Mouse (Mus musculus) liver, embryonic 16.5 days (tissue): ENCODE data around the gene Naalad2. TPM values are rescaled to one million over a fixed set of nuclear protein-coding genes. Genes with fewer than 3 reads are reported as not detected.
"Not testable (repeated sequence)": the region's sequence is repeated elsewhere in the genome, so short reads cannot be mapped to it uniquely, and the experiment has no call there.

Source experiments
- ATAC-seq: fragments of 200-750 bp; cut with Nextera tagmentation; 2 replicates; pipeline ENCODE4 v1.8.0; 2017; ENCODE audit warnings: low read depth, mild to moderate bottlenecking, moderate number of reproducible peaks, moderate library complexity
- H3K27ac ChIP-seq: fragments of 300-500 bp; sonication (generic); 2 replicates; pipeline ENCODE4 v1.5.1; 2014; ENCODE audit warnings: mild to moderate bottlenecking, low read length
- H3K27me3 ChIP-seq: fragments of 300-500 bp; sonication (generic); 2 replicates; pipeline ENCODE4 v1.6.1; 2014; ENCODE audit warnings: low read depth, low read length, mixed read lengths; ENCODE audit not compliant: control insufficient read depth, insufficient read depth
- H3K36me3 ChIP-seq: fragments of 300-500 bp; sonication (generic); 2 replicates; pipeline ENCODE4 v1.6.1; 2014; ENCODE audit warnings: mild to moderate bottlenecking; ENCODE audit not compliant: control insufficient read depth, insufficient read depth
- H3K4me1 ChIP-seq: fragments of 300-500 bp; sonication (generic); 2 replicates; pipeline ENCODE4 v1.6.1; 2014; ENCODE audit warnings: low read depth, low read length, mixed read lengths; ENCODE audit not compliant: control insufficient read depth
- H3K4me2 ChIP-seq: fragments of 300-500 bp; sonication (generic); 2 replicates; pipeline ENCODE4 v1.6.1; 2014; ENCODE audit warnings: low read depth, low read length, mixed read lengths
- H3K4me3 ChIP-seq: fragments of 300-500 bp; sonication (generic); 2 replicates; pipeline ENCODE4 v1.5.1; 2014; ENCODE audit warnings: low read depth, mild to moderate bottlenecking, low read length
- H3K9ac ChIP-seq: fragments of 300-500 bp; sonication (generic); 2 replicates; pipeline ENCODE4 v1.6.1; 2014; ENCODE audit warnings: low read depth, low read length
- H3K9me3 ChIP-seq: fragments of 300-500 bp; sonication (generic); replicated peaks from 2 replicates; pipeline ENCODE4 v1.6.1; 2016; ENCODE audit warnings: low read length; ENCODE audit not compliant: control insufficient read depth
- WGBS: fragments of 180-500 bp; shearing (Covaris S2); extraction: QIAGEN DNeasy Blood & Tissue Kit; methylation state at CpG from one replicate; pipeline ENCODE4 v1.1.7; 2014; ENCODE audit not compliant: insufficient replicate concordance; 5-methylcytosine and 5-hydroxymethylcytosine counted together
- polyA plus RNA-seq: library from polyadenylated mRNA; unstranded; fragments of >200 nt; fragmentation: Nextera tagmentation; extraction: Ambion mirVana; gene quantifications from 2 replicates; pipeline ENCODE4 v1.2.1, GENCODE M21; 2015

Gene Naalad2
- 0.51 and 0.54 TPM in 2 replicates for polyA plus RNA-seq

DNA sequence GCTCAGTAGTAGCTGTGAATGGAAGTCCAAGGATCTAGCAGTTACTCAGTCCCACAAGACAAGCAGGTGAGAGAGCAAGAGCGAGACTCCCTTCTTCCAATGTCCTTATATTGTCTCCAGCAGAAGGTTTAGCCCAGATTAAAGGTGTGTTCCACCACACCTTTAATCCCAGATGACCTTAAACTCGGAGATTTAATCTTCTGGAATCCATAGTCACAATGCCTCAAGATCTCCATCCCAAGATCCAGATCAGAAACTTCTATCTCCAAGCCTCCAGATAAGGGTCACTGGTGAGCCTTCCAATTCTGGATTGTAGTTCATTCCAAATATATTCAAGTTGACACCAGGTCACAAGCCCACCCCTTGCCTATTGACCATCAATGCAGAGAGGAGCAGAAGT is at the start of gene Naalad2:
TSS of gene Naalad2 (minus strand) at position 101 of the 400 bp plus-strand sequence.
- ATAC-seq, H3K4me3 ChIP-seq, H3K27ac ChIP-seq, H3K36me3 ChIP-seq, H3K9me3 ChIP-seq, H3K4me1 ChIP-seq, H3K9ac ChIP-seq, H3K27me3 ChIP-seq, H3K4me2 ChIP-seq: not testable (repeated sequence)
- 43% methylated on average over 2 of the region's 2 CpGs for WGBS

DNA sequence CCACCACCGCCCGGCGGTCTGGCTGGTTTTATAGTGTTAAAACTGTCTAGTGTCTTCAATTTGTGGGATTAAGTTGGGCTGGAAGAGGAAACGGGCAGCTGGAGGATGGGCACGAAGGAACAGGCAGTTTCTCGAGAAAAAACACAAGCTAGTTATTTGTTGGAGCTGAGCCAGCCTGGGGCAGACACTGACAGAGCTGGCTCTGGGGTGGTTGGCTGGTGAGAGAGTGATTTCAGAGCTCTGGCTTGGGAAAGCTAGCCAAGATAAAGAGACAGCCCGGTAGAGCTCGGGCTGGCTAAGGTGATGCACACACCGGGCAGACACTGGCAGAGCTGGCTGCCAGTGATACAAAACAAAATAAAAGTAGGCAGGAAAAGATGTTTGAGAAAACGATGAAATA is 28.9 kb upstream of the Naalad2 start:
- 61% methylated on average over 10 of the region's 10 CpGs for WGBS
- Histone ChIP-seq H3K9me3 (no peaks in the 10 kb centered on the region), H3K4me1 (no peaks in the 10 kb centered on the region), H3K27me3 (no peaks in the 10 kb centered on the region), H3K36me3 (no peaks in the 10 kb centered on the region), H3K4me2 (no peak overlapping the region), H3K4me3 (no peak overlapping the region), H3K9ac (no peak overlapping the region), H3K27ac (no peak overlapping the region)
- ATAC-seq, result no peak

DNA sequence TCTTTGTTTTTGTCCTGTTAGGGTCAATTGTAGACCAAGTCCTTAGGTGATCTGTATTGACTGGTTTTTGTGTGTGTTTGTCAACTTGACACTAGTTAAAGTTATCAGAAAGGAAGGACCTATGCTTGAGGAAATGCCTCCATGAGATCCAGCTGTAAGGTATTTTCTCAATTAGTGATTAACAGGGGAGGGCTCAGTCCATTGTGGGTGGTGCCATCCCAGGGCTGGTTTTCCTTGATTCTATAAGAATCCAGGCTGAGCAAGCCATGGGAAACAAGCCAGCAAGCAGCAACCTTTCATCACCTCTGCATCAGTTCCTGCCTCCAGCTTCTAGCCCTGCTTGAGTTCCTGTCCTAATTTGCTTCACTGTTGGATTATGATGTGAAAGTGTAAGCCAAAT is 27.6 kb upstream of the Naalad2 start, which contains the start of gene Mbd3l2:
TSS of gene Mbd3l2 (plus strand) at position 301 of the 400 bp plus-strand sequence.
- no peak within 1 kb of the TSS for H3K27ac ChIP-seq
- ATAC-seq, result no peak
- H3K27me3 ChIP-seq, result no peaks in the 10 kb centered on the region
- H3K9ac ChIP-seq, result no peak within 1 kb of the TSS
- no peaks in the 10 kb centered on the region for H3K9me3 ChIP-seq
- no peaks in the 10 kb centered on the region for H3K4me1 ChIP-seq
- H3K36me3 ChIP-seq, result no peaks in the 10 kb centered on the region
- no peak within 1 kb of the TSS for H3K4me3 ChIP-seq
- H3K4me2 ChIP-seq, result no peak within 1 kb of the TSS

DNA sequence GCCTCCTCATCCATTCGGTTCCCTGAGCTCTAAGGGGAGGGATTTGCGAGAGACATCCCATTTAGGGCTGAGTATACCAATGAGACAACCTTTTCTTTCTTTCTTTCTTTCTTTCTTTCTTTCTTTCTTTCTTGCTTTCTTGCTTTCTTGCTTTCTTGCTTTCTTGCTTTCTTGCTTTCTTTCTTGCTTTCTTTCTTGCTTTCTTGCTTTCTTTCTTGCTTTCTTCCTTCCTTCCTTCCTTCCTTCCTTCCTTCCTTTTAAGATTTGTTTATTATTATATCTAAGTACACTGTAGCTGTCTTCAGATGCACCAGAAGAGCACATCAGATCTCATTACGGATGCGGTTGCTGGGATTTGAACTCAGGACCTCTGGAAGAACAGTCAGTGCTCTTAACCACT is 9.6 kb upstream of the Naalad2 start:
- not testable (repeated sequence) for H3K27me3 ChIP-seq, H3K9ac ChIP-seq, ATAC-seq, H3K4me3 ChIP-seq, H3K9me3 ChIP-seq, H3K27ac ChIP-seq, H3K36me3 ChIP-seq, H3K4me1 ChIP-seq, H3K4me2 ChIP-seq
- WGBS, result 48% methylated on average over 4 of the region's 4 CpGs

DNA sequence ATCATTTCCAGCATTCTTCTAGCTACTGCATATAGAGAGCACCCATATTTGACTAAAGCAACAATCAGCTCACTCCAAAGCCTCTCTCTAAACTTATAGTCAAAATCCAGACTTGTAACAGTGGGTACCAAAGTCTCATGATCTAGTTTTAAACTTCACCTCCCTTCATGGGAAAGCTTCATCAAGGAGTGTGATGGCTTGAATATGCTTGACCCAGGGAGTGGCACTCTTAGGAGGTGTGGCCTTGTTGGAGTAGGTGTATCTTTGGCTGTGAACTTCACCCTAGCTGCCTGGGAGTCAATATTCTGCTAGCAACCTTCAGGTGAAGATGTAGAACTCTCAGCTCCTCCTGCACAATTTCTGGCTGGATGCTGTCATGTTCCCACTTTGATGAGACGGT is 1.3 kb upstream of the Naalad2 start, which contains the start of gene Ubtfl1:
TSS of gene Ubtfl1 (plus strand) at position 301 of the 400 bp plus-strand sequence.
- no peak within 1 kb of the TSS for H3K4me2 ChIP-seq

DNA sequence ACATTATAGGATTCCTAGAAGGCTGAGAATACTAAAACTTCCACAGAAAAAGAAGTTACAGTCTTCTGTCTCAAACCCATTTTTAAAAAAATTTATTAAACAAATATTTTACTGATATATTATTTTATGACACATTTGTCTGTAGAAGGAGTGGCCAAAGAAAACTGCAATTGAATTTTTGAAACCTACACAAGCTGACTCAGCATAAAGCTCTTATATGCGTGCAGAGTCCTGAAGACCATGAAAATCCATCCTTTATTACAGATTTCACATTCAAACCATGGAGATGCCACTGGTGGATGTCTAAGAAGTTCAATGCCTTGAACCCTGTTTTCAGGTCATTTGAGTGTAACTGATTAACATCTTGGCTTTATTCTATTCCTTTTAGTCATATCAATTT is 3.2 kb downstream of the Naalad2 start:
- Histone ChIP-seq H3K36me3 (no peaks in the 10 kb centered on the region), H3K27me3 (no peaks in the 10 kb centered on the region), H3K4me2 (no peak overlapping the region), H3K4me1 (no peaks in the 10 kb centered on the region), H3K4me3 (no peak overlapping the region), H3K9ac (no peak overlapping the region), H3K27ac (no peak overlapping the region), H3K9me3 (no peaks in the 10 kb centered on the region)
- 52% methylated on average over 1 of the region's 1 CpGs for WGBS
- no peak for ATAC-seq

More for the DNA sequence above, 1.3 kb upstream of the Naalad2 start, which contains the start of gene Ubtfl1:
- H3K27ac ChIP-seq, result no peak within 1 kb of the TSS
- no peak for ATAC-seq
- H3K27me3 ChIP-seq, result no peaks in the 10 kb centered on the region
- no peaks in the 10 kb centered on the region for H3K36me3 ChIP-seq
- H3K4me3 ChIP-seq, result no peak within 1 kb of the TSS
- no peaks in the 10 kb centered on the region for H3K4me1 ChIP-seq
- WGBS, result 15% methylated on average over 1 of the region's 1 CpGs
- no peaks in the 10 kb centered on the region for H3K9me3 ChIP-seq
- no peak within 1 kb of the TSS for H3K9ac ChIP-seq

DNA sequence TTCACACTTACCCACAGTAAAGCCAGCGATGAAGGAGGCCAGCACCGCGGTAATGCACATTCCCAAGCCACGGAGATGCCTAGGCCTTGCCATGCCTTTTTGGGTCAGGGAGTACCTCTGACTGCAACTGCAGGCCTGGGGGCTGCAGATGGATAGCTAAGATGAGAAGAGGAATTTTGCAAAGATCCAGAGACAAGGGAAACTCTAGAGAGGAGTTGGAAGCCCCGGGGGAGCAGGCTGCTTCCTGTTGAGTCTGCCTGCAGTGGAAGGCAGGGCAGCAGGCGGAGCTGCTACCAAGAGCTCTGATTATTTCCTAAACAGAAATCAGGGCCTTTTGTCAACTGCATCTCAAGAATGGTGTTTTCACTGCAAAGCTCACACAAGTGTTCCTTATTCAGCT is 17.0 kb downstream of the Naalad2 start:
- no peaks in the 10 kb centered on the region for H3K4me1 ChIP-seq
- no peak overlapping the region for H3K9ac ChIP-seq
- H3K27me3 ChIP-seq, result no peaks in the 10 kb centered on the region
- 33% methylated on average over 6 of the region's 6 CpGs for WGBS
- no peaks in the 10 kb centered on the region for H3K9me3 ChIP-seq
- H3K27ac ChIP-seq, result no peak overlapping the region
- no peaks in the 10 kb centered on the region for H3K36me3 ChIP-seq
- no peak overlapping the region for H3K4me2 ChIP-seq
- ATAC-seq, result no peak
- H3K4me3 ChIP-seq, result no peak overlapping the region

DNA sequence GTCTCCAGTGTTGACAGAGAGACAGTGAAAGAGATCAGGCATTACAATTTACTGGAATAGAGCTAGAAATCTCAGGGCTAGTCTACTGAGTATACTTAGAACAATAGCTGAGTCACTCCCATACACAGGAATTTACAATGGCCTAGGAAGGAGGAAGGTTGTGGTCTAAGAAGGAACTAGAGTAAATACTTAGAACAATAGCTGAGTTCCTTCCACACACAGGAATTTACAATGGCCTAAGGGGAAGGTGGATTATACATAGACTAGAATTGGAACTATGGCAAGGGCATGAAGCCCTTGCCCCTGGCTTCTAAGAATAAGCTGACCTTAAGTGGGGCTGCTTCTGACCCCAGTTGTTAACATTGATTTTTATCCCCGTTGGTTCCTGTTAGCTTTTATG is 29.8 kb downstream of the Naalad2 start:
- not testable (repeated sequence) for H3K27me3 ChIP-seq, ATAC-seq, H3K4me3 ChIP-seq, H3K9me3 ChIP-seq, H3K36me3 ChIP-seq, H3K4me2 ChIP-seq, H3K9ac ChIP-seq, H3K27ac ChIP-seq, H3K4me1 ChIP-seq
- 39% methylated on average over 1 of the region's 1 CpGs for WGBS

DNA sequence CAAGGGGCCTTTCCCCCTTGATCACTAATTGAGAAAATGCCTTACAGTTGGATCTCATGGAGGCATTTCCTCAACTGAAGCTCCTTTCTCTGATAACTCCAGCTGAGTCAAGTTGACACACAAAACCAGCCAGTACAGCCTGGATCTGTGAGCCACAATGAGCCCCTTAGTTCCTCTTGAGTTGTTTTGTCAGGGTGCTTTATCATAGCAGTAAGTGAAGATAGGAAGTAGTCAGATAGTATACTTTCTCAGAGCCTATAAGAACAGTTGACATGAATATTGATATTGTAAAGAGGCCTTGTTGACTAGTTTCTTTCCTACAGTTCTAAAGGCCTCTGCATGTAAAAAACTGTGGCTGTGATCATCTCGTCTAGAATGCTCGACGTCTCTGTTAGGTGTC is 82.8 kb downstream of the Naalad2 start:
- H3K4me2 ChIP-seq, result no peak overlapping the region
- ATAC-seq, result no peak
- H3K9me3 ChIP-seq, result no peaks in the 10 kb centered on the region
- H3K9ac ChIP-seq, result no peak overlapping the region
- H3K27ac ChIP-seq, result no peak overlapping the region
- no peaks in the 10 kb centered on the region for H3K36me3 ChIP-seq
- H3K4me1 ChIP-seq, result no peaks in the 10 kb centered on the region
- H3K4me3 ChIP-seq, result no peak overlapping the region
- 75% methylated on average over 3 of the region's 3 CpGs for WGBS
- no peaks in the 10 kb centered on the region for H3K27me3 ChIP-seq
